Mouse (Mus musculus): Measurements from ENCODE around the gene Limch1.

GRCm38 (mm10) chr5:66979332-66980218 lies 233.9 kb downstream of the Limch1 start:
- TF ChIP-seq CTCF (IDR thresholded peaks at IDR 0.05; ENCODE audit: borderline replicate concordance, control insufficient read depth, extremely low read depth, insufficient read depth, low read length, poor library complexity) (no peak), POLR2A (IDR thresholded peaks at IDR 0.05; ENCODE audit: control insufficient read depth, extremely low read depth, insufficient read depth, low read length, poor library complexity) (no peak)

Measured in thymus, adult 2 months (tissue).